ENCODE assay signal across 10 mouse cellular contexts in genomic region chr16:91451949-91452348, GRCm38 (mm10). TPM values are rescaled to one million over a fixed set of nuclear protein-coding genes. Genes with fewer than 3 reads are reported as not detected.
DNase-seq lines count a peak whose midpoint lies in the region; ATAC-seq and TF ChIP-seq lines count a peak whose summit lies in the region.
"Had no signal": no experiment of that assay in that cellular context is flagged by ENCODE, and none has a peak within 500 bp of the region (broad histone marks: within the 10 kb centered on the region; RNA-seq: fewer than 3 reads in every experiment).

No protein-coding gene starts in this region.

- H3K4me1 ChIP-seq in heart, adult 2 months (ENCODE audit: control insufficient read depth, insufficient read depth, low read length): peaks cover 15% of the 10 kb centered on the region
- peaks cover 21% of the 10 kb centered on the region for H3K4me1 ChIP-seq in lung, embryonic 16.5 days (replicated peaks; ENCODE audit: control insufficient read depth, insufficient read depth, low read length)
- peaks cover 22% of the 10 kb centered on the region for H3K4me1 ChIP-seq in lung, adult 2 months (ENCODE audit: control insufficient read depth, insufficient read depth, low read length)
- H3K4me1 ChIP-seq in liver, embryonic 15.5 days (replicated peaks): peaks cover 67% of the 10 kb centered on the region

- TF ChIP-seq EP300 in heart, adult 2 months (IDR thresholded peaks at IDR 0.05; ENCODE audit: insufficient read depth, low read depth, low read length): no peak

- TF ChIP-seq CTCF in heart, adult 2 months (IDR thresholded peaks at IDR 0.05): no peak
- TF ChIP-seq CTCF in lung, adult 2 months (IDR thresholded peaks at IDR 0.05; ENCODE audit: insufficient read depth, low read length): no peak

- TF ChIP-seq POLR2A in heart, adult 2 months (IDR thresholded peaks at IDR 0.05; ENCODE audit: insufficient read depth, low read depth, low read length): no peak
- no peak for TF ChIP-seq POLR2A in lung, adult 2 months (IDR thresholded peaks at IDR 0.05; ENCODE audit: borderline replicate concordance, extremely low read depth, low read depth, low read length)

- no peaks in the 10 kb centered on the region for H3K9me3 ChIP-seq in lung, embryonic 16.5 days (ENCODE audit: control insufficient read depth, low read length)
- no peaks in the 10 kb centered on the region for H3K9me3 ChIP-seq in liver, embryonic 15.5 days (replicated peaks)
- H3K9me3 ChIP-seq: embryonic facial prominence, embryonic 13.5 days had no signal

- DNase-seq in heart, adult 2 months: no peak
- DNase-seq in heart, postnatal 10 days: no peak
- DNase-seq in lung, adult 2 months: no peak
- DNase-seq in thymus, postnatal 0 days (ENCODE audit: low spot score): peak; percentile 50
- DNase-seq in adrenal gland, postnatal 4 days (ENCODE audit: low spot score in 2 of 2): no peak

- 55% methylated on average over 2 of the region's 2 CpGs for WGBS in heart, adult 2 months
- WGBS in lung, embryonic 16.5 days: 45% methylated on average over 2 of the region's 2 CpGs
- WGBS in lung, adult 2 months: 55% methylated on average over 2 of the region's 2 CpGs
- 14% methylated on average over 2 of the region's 2 CpGs for WGBS in liver, embryonic 15.5 days (ENCODE audit: insufficient replicate concordance)

- no peak overlapping the region for H3K9ac ChIP-seq in heart, adult 2 months (ENCODE audit: low read depth, low read length)
- no peak overlapping the region for H3K9ac ChIP-seq in lung, embryonic 16.5 days (ENCODE audit: low read length)
- H3K9ac ChIP-seq in liver, embryonic 15.5 days: no peak overlapping the region
- H3K9ac ChIP-seq: embryonic facial prominence, embryonic 13.5 days had no signal

- H3K36me3 ChIP-seq in heart, adult 2 months (ENCODE audit: control insufficient read depth, insufficient read depth, low read length): peaks cover 5% of the 10 kb centered on the region
- no peaks in the 10 kb centered on the region for H3K36me3 ChIP-seq in lung, embryonic 16.5 days (ENCODE audit: control insufficient read depth, insufficient read depth, low read length)
- H3K36me3 ChIP-seq in liver, embryonic 15.5 days (replicated peaks): no peaks in the 10 kb centered on the region
- H3K36me3 ChIP-seq: embryonic facial prominence, embryonic 13.5 days had no signal

- H3K4me2 ChIP-seq in lung, embryonic 16.5 days (ENCODE audit: low read depth, low read length): no peak overlapping the region
- no peak overlapping the region for H3K4me2 ChIP-seq in liver, embryonic 15.5 days
- H3K4me2 ChIP-seq: embryonic facial prominence, embryonic 13.5 days had no signal

- no peak overlapping the region for H3K4me3 ChIP-seq in heart, adult 2 months
- no peak overlapping the region for H3K4me3 ChIP-seq in lung, embryonic 16.5 days (ENCODE audit: low read length)
- H3K4me3 ChIP-seq in lung, adult 2 months (replicated peaks; ENCODE audit: extremely low read depth, low read depth, low read length): no peak overlapping the region
- no peak overlapping the region for H3K4me3 ChIP-seq in liver, embryonic 15.5 days (replicated peaks)
- H3K4me3 ChIP-seq: embryonic facial prominence, embryonic 13.5 days had no signal

- peak overlapping the region; percentile 68 for H3K27ac ChIP-seq in heart, adult 2 months
- H3K27ac ChIP-seq in lung, embryonic 16.5 days (ENCODE audit: low read length): peak overlapping the region; percentile 53
- peak overlapping the region; percentile 51 for H3K27ac ChIP-seq in liver, embryonic 15.5 days (replicated peaks)
- H3K27ac ChIP-seq: embryonic facial prominence, embryonic 13.5 days; hindbrain, postnatal 0 days had no signal

- ATAC-seq in lung, embryonic 16.5 days (ENCODE audit: low read depth): no peak
- no peak for ATAC-seq in liver, embryonic 15.5 days (ENCODE audit: insufficient read depth)
- ATAC-seq in erythroblast, adult 5-6 weeks (replicated peaks; ENCODE audit: low FRiP score, poor library complexity, severe bottlenecking): no peak
- ATAC-seq: hindbrain, postnatal 0 days had no signal

- H3K79me2 ChIP-seq in heart, adult 2 months (replicated peaks; ENCODE audit: control insufficient read depth, insufficient read depth, low read length): no peaks in the 10 kb centered on the region

- intact Hi-C loops in heart, adult 2 months (cut with DNase I): no loop called here
- intact Hi-C loops in heart, postnatal 10 days (cut with DNase I): no loop called here

- H3K27me3 ChIP-seq in heart, adult 2 months (ENCODE audit: control insufficient read depth, insufficient read depth, low read length): no peaks in the 10 kb centered on the region
- no peaks in the 10 kb centered on the region for H3K27me3 ChIP-seq in lung, embryonic 16.5 days (ENCODE audit: control insufficient read depth, insufficient read depth, low read depth, low read length)
- H3K27me3 ChIP-seq in liver, embryonic 15.5 days: no peaks in the 10 kb centered on the region
- H3K27me3 ChIP-seq: embryonic facial prominence, embryonic 13.5 days had no signal

RNA-seq across cellular contexts. Expression of gene Ifnar1, which starts 33.1 kb away (rescaled TPM):
- 10 to 100 TPM; 23.6 to 24.0 TPM for total RNA-seq in heart, adult 2 months (2021)
- 12.5 and 20.2 TPM in 2 replicates for polyA plus RNA-seq in heart, adult 2 months (2012; rRNA removed)
- total RNA-seq in heart, postnatal 10 days (2021): 10 to 100 TPM; 46.6 to 58.9 TPM
- polyA plus RNA-seq in lung, embryonic 16.5 days (2015; fragmentation: Nextera tagmentation; extraction: Ambion mirVana): 65.0 and 69.3 TPM in 2 replicates
- 25.0 and 29.7 TPM in 2 replicates for polyA plus RNA-seq in lung, adult 2 months (2012; rRNA removed)
- polyA plus RNA-seq in liver, embryonic 15.5 days (2015; fragmentation: Nextera tagmentation; extraction: Ambion mirVana): 19.4 and 21.6 TPM in 2 replicates
- 30.2 and 40.9 TPM in 2 replicates for polyA plus RNA-seq in thymus, postnatal 0 days (2015; fragmentation: Nextera tagmentation; extraction: Ambion mirVana)
- 81.7 and 93.6 TPM in 2 replicates for total RNA-seq in erythroblast, adult 5-6 weeks (2015; ENCODE audit: low replicate concordance)
- 133 and 147 TPM in 2 replicates for total RNA-seq in erythroblast, adult 5-6 weeks (2017; ENCODE audit: low replicate concordance)
- total RNA-seq in adrenal gland, postnatal 4 days (2021): 10 to 100 TPM; 87.7 to 92.9 TPM

RNA-seq across cellular contexts. Expression of gene Il10rb, which starts 46.0 kb away (rescaled TPM):
- total RNA-seq in heart, adult 2 months (2021): 100 to 1,000 TPM in 1 of 2 experiments, 10 to 100 TPM in 1; 98.2 to 122 TPM
- polyA plus RNA-seq in heart, adult 2 months (2012; rRNA removed): 136 and 182 TPM in 2 replicates
- 100 to 1,000 TPM in 1 of 2 experiments, 10 to 100 TPM in 1; 82.7 to 101 TPM for total RNA-seq in heart, postnatal 10 days (2021)
- polyA plus RNA-seq in lung, embryonic 16.5 days (2015; fragmentation: Nextera tagmentation; extraction: Ambion mirVana): 56.8 and 61.5 TPM in 2 replicates
- polyA plus RNA-seq in lung, adult 2 months (2012; rRNA removed): 46.5 and 53.1 TPM in 2 replicates
- 29.9 and 34.7 TPM in 2 replicates for polyA plus RNA-seq in liver, embryonic 15.5 days (2015; fragmentation: Nextera tagmentation; extraction: Ambion mirVana)
- 42.7 and 44.1 TPM in 2 replicates for polyA plus RNA-seq in thymus, postnatal 0 days (2015; fragmentation: Nextera tagmentation; extraction: Ambion mirVana)
- 43.9 and 52.3 TPM in 2 replicates for total RNA-seq in erythroblast, adult 5-6 weeks (2015; ENCODE audit: low replicate concordance)
- total RNA-seq in erythroblast, adult 5-6 weeks (2017; ENCODE audit: low replicate concordance): 39.4 and 48.8 TPM in 2 replicates
- total RNA-seq in adrenal gland, postnatal 4 days (2021): 100 to 1,000 TPM; 115 to 126 TPM
